Mouse (Mus musculus): ENCODE measurements at regions not wholly inside any gene's neighbourhood (a gene's known extent, or its start where the extent isn't known, plus 50 kb on each side); places are given as distances from the start of the nearest gene placed in this dataset.
A peak's percentile ranks its signal among the peaks of the same experiment; 100 is the strongest.

- no peak for DNase-seq (ENCODE audit: low read depth, low spot score)
These were observed 830.9 kb upstream of the Tyrp1 start for GRCm38 (mm10) chr4:80002738-80003635.

- no peak for DNase-seq (ENCODE audit: low read depth, low spot score)
These were observed 830.1 kb upstream of the Tyrp1 start for GRCm38 (mm10) chr4:80003636-80004365.

- no peak for DNase-seq (ENCODE audit: low read depth, low spot score)
These were observed 829.6 kb upstream of the Tyrp1 start for GRCm38 (mm10) chr4:80004366-80004700.

GRCm38 (mm10) chr4:80004788-80005187, 829.1 kb upstream of the Tyrp1 start:
- DNase-seq (ENCODE audit: low read depth, low spot score) = no peak

GRCm38 (mm10) chr4:80027876-80028275, 806.0 kb upstream of the Tyrp1 start:
- no peak for DNase-seq (ENCODE audit: low read depth, low spot score)

- peak; percentile 75 for DNase-seq (ENCODE audit: low read depth, low spot score)
These were observed 786.0 kb upstream of the Tyrp1 start for GRCm38 (mm10) chr4:80047956-80048355.

All from telencephalon, adult 2 months (tissue).